12 mouse cellular contexts compared by ENCODE assay signal in genomic region chr13:52283456-52283855, GRCm38 (mm10).
A peak's percentile ranks its signal among the peaks of the same experiment; 100 is the strongest.
DNase-seq lines count a peak whose midpoint lies in the region; ATAC-seq lines count a peak whose summit lies in the region.
"Had no signal": no experiment of that assay in that cellular context is flagged by ENCODE, and none has a peak within 500 bp of the region (broad histone marks: within the 10 kb centered on the region; RNA-seq: fewer than 3 reads in every experiment).

No protein-coding gene starts in this region.

- H3K4me2 ChIP-seq in liver, embryonic 11.5 days, result no peak overlapping the region
- H3K4me2 ChIP-seq: limb, embryonic 15.5 days had no signal

- peaks cover 22% of the 10 kb centered on the region for H3K4me1 ChIP-seq in heart, embryonic 10.5 days
- no peaks in the 10 kb centered on the region for H3K4me1 ChIP-seq in liver, embryonic 11.5 days (replicated peaks; ENCODE audit: control insufficient read depth, insufficient read depth, low read length)
- peaks cover 5% of the 10 kb centered on the region; the same call in 1 of the 2 replicates for H3K4me1 ChIP-seq in midbrain, embryonic 10.5 days
- H3K4me1 ChIP-seq: limb, embryonic 15.5 days had no signal

- no peak overlapping the region for H3K9ac ChIP-seq in liver, embryonic 11.5 days (ENCODE audit: low read depth, low read length)
- H3K9ac ChIP-seq: limb, embryonic 15.5 days had no signal

- ATAC-seq in liver, embryonic 11.5 days (replicated peaks; ENCODE audit: low FRiP score), result peak; percentile 71
- ATAC-seq in erythroblast, adult 5-6 weeks (replicated peaks; ENCODE audit: low FRiP score, poor library complexity, severe bottlenecking), result no peak
- ATAC-seq: forebrain, embryonic 16.5 days had no signal

- 22% methylated on average over 11 of the region's 11 CpGs for WGBS in heart, embryonic 10.5 days
- 28% methylated on average over 11 of the region's 11 CpGs for WGBS in liver, embryonic 11.5 days
- WGBS in midbrain, embryonic 10.5 days, result 88% methylated on average over 11 of the region's 11 CpGs

- no peaks in the 10 kb centered on the region for H3K36me3 ChIP-seq in heart, embryonic 10.5 days
- no peaks in the 10 kb centered on the region for H3K36me3 ChIP-seq in liver, embryonic 11.5 days (ENCODE audit: control insufficient read depth, insufficient read depth, low read length)
- no peaks in the 10 kb centered on the region for H3K36me3 ChIP-seq in midbrain, embryonic 10.5 days
- H3K36me3 ChIP-seq: embryonic facial prominence, embryonic 10.5 days; limb, embryonic 15.5 days had no signal

- peak; percentile 4 for DNase-seq in c-Kit-positive CD71-positive TER-119-positive erythroid progenitor cells, embryonic 14.5 days (ENCODE audit: low spot score)
- DNase-seq in heart, embryonic 10.5 days (ENCODE audit: low spot score), result peak; percentile 86
- peak; percentile 31 for DNase-seq in liver, embryonic 11.5 days (ENCODE audit: low spot score)
- DNase-seq in lung, postnatal 4 days, result peak; percentile 45 to 66
- no peak for DNase-seq in cerebellum, adult 8-10 months
- DNase-seq in midbrain, embryonic 10.5 days (ENCODE audit: low spot score), result no peak
- no peak for DNase-seq in right cerebral cortex, postnatal 4 days
- DNase-seq: kidney, adult 11 months had no signal

- no peak overlapping the region for H3K4me3 ChIP-seq in heart, embryonic 10.5 days
- no peak overlapping the region for H3K4me3 ChIP-seq in liver, embryonic 11.5 days (ENCODE audit: low read depth, low read length)
- no peak overlapping the region for H3K4me3 ChIP-seq in midbrain, embryonic 10.5 days
- H3K4me3 ChIP-seq: embryonic facial prominence, embryonic 10.5 days; limb, embryonic 15.5 days had no signal

- no peaks in the 10 kb centered on the region for H3K27me3 ChIP-seq in heart, embryonic 10.5 days (ENCODE audit: insufficient read depth, poor library complexity, severe bottlenecking)
- no peaks in the 10 kb centered on the region; the same call in 1 of the 2 replicates for H3K27me3 ChIP-seq in liver, embryonic 11.5 days (replicated peaks; ENCODE audit: control insufficient read depth, insufficient read depth, low read length)
- no peaks in the 10 kb centered on the region for H3K27me3 ChIP-seq in midbrain, embryonic 10.5 days (ENCODE audit: low read depth, poor library complexity, severe bottlenecking)
- H3K27me3 ChIP-seq: limb, embryonic 15.5 days had no signal

- H3K9me3 ChIP-seq in heart, embryonic 10.5 days, result no peaks in the 10 kb centered on the region
- no peaks in the 10 kb centered on the region for H3K9me3 ChIP-seq in liver, embryonic 11.5 days (ENCODE audit: control insufficient read depth, low read length)
- no peaks in the 10 kb centered on the region for H3K9me3 ChIP-seq in midbrain, embryonic 10.5 days (replicated peaks)
- H3K9me3 ChIP-seq: embryonic facial prominence, embryonic 10.5 days; limb, embryonic 15.5 days had no signal

- peak overlapping the region; percentile 82 for H3K27ac ChIP-seq in heart, embryonic 10.5 days
- no peak overlapping the region for H3K27ac ChIP-seq in liver, embryonic 11.5 days (ENCODE audit: low read depth, low read length)
- no peak overlapping the region for H3K27ac ChIP-seq in midbrain, embryonic 10.5 days (replicated peaks)
- H3K27ac ChIP-seq: embryonic facial prominence, embryonic 10.5 days; limb, embryonic 15.5 days had no signal

Comparison
In these comparisons a context has a peak if more than half of its experiments do, and no peak if none do; other contexts are left out.
1. DNase-seq: peak in c-Kit-positive CD71-positive TER-119-positive erythroid progenitor cells, embryonic 14.5 days (single experiment), heart, embryonic 10.5 days (single experiment), liver, embryonic 11.5 days (single experiment) and lung, postnatal 4 days (2 of 2); none in cerebellum, adult 8-10 months (single experiment), midbrain, embryonic 10.5 days (single experiment) and right cerebral cortex, postnatal 4 days (single experiment).